Mouse (Mus musculus) forebrain, embryonic 12.5 days (tissue): ENCODE results near the gene Gpr62. TPM values are rescaled to one million over a fixed set of nuclear protein-coding genes. Genes with fewer than 3 reads are reported as not detected.

ENCODE experiments used
- ATAC-seq: fragments of 200-750 bp; cut with Nextera tagmentation; 2 replicates; pipeline ENCODE4 v1.8.0; 2017; ENCODE audit warnings: moderate TSS enrichment; ENCODE audit not compliant: low FRiP score
- H3K27ac ChIP-seq: fragments of 300-500 bp; sonication (generic); 2 replicates; pipeline ENCODE4 v1.5.1; 2016; ENCODE audit warnings: mild to moderate bottlenecking
- H3K27me3 ChIP-seq: fragments of 300-500 bp; sonication (generic); 2 replicates; pipeline ENCODE4 v1.6.1; 2016; ENCODE audit warnings: mild to moderate bottlenecking
- H3K36me3 ChIP-seq: fragments of 300-500 bp; sonication (generic); replicated peaks from 2 replicates; pipeline ENCODE4 v1.6.1; 2016; ENCODE audit warnings: mild to moderate bottlenecking
- H3K4me1 ChIP-seq: fragments of 300-500 bp; sonication (generic); 2 replicates; pipeline ENCODE4 v1.6.1; 2016
- H3K4me2 ChIP-seq: fragments of 300-500 bp; sonication (generic); 2 replicates; pipeline ENCODE4 v1.6.1; 2016; ENCODE audit warnings: mild to moderate bottlenecking, moderate library complexity
- H3K4me3 ChIP-seq: fragments of 300-500 bp; sonication (generic); replicated peaks from 2 replicates; pipeline ENCODE4 v1.5.1; 2016; ENCODE audit warnings: mild to moderate bottlenecking
- H3K9ac ChIP-seq: fragments of 300-500 bp; sonication (generic); 2 replicates; pipeline ENCODE4 v1.6.1; 2016; ENCODE audit warnings: mild to moderate bottlenecking
- H3K9me3 ChIP-seq: fragments of 300-500 bp; sonication (generic); 2 replicates; pipeline ENCODE4 v1.6.1; 2016
- WGBS: fragments of 180-500 bp; shearing (Covaris S2); methylation state at CpG from one replicate; pipeline ENCODE4 v1.1.7; 2016; 5-methylcytosine and 5-hydroxymethylcytosine counted together
- polyA plus RNA-seq: library from polyadenylated mRNA; unstranded; fragments of >200 nt; fragmentation: Nextera tagmentation; extraction: Ambion mirVana; gene quantifications from 2 replicates; pipeline ENCODE4 v1.2.1, GENCODE M21; 2016

The Gpr62 gene
- polyA plus RNA-seq, 1 experiment from 2014 or later, result 0.55 TPM

DNA sequence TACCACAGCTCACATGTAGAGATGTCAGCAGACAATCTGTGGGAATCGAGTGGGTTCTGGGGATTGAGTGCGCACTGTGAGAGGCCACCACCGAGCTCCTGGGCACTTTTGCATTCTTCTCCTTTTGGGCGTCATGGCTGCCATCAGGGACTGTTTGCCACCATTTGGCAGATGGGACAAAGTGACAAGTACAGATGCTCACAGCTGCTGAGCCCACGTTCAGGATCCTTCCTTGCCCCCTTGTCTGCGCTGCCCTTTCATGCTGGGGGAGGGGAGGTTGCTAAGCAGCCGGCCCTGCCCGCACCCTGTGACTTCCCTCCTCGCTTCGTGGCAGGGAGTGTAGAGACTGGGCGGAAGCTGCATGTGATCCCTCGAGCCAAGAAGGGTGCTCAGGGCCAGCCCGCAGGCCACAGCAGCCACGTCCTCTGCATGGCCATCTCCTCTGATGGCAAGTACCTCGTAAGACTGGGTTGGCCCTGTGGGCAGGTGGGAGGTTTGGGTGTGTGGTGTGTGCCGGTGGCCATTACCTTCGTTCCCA is 16.9 kb upstream of the Gpr62 start:
- H3K4me1 ChIP-seq, result peaks cover 7% of the 10 kb centered on the region
- H3K4me3 ChIP-seq, result no peak overlapping the region
- no peaks in the 10 kb centered on the region for H3K9me3 ChIP-seq
- no peaks in the 10 kb centered on the region for H3K27me3 ChIP-seq
- H3K4me2 ChIP-seq, result no peak overlapping the region
- 91% methylated on average over 17 of the region's 17 CpGs for WGBS
- H3K9ac ChIP-seq, result no peak overlapping the region
- no peak overlapping the region for H3K27ac ChIP-seq
- no peak for ATAC-seq
- peaks cover 61% of the 10 kb centered on the region for H3K36me3 ChIP-seq

DNA sequence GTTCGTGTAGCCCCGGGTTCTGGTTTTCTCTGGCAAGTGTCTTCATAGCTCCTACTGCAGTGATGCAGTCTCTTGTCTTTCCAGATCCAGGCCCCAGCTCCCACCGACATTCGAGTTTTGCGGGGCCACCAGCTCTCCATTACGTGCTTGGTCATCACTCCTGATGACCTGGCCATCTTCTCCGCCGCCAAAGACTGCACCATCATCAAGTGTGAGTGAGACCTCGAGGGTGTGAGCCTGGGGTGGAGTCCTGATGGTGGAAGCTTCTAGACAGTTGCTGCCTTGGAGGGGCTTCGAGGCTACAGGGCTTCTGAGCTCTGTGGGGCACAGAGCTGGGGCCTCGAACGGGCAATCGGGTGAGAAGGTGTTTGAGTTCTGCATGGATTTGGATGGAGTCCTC is 15.9 kb upstream of the Gpr62 start:
- Histone ChIP-seq H3K9me3 (no peaks in the 10 kb centered on the region), H3K4me1 (peaks cover 10% of the 10 kb centered on the region), H3K36me3 (peaks cover 61% of the 10 kb centered on the region), H3K4me3 (no peak overlapping the region), H3K9ac (no peak overlapping the region), H3K27ac (no peak overlapping the region), H3K27me3 (no peaks in the 10 kb centered on the region), H3K4me2 (no peak overlapping the region)
- WGBS, result 94% methylated on average over 13 of the region's 13 CpGs
- ATAC-seq, result no peak

DNA sequence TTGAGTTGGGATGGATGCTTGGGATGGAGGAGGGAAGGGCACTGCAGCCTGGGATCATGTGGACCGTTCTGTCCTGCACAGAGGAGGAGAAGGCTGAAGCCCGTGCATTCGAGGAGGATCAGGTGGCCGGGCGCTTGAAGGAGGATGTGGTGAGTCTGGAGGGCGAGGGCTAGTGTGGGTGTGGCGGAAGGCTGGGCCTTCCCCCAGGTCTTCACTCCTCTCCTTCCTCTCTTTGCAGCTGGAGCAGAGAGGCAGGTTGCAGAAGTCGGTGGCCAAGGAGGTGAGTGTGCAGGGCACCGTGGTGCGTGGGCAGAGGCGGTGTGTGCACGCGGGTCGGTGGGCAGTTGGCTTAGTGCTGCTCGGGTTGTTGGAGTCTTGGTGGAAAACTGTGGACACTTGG is 15.3 kb upstream of the Gpr62 start:
- WGBS, result 94% methylated on average over 15 of the region's 15 CpGs

DNA sequence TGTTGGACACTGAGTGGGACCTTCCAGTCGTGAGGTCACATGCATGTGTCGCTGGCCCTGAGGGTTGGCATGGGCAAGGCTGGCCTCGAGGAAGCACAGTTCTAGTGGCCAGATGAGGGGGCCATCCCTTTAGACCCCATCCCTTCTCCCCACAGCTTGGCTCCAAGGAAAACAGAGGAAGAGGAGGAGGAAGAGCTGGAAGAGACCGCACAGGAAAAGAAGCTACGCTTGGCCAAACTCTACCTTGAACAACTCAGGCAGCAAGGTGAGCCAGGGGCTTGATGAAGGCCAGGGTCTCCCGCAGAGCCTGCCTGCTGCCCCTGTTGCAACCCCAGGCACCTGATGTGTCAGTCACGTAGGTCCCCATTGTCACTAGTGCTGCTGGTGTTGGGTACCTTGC is 14.8 kb upstream of the Gpr62 start:
- no peak for ATAC-seq
- H3K27me3 ChIP-seq, result no peaks in the 10 kb centered on the region
- no peak overlapping the region for H3K4me3 ChIP-seq
- H3K27ac ChIP-seq, result no peak overlapping the region
- no peak overlapping the region for H3K9ac ChIP-seq
- WGBS, result 94% methylated on average over 7 of the region's 7 CpGs
- H3K4me1 ChIP-seq, result peaks cover 17% of the 10 kb centered on the region
- H3K4me2 ChIP-seq, result no peak overlapping the region
- H3K36me3 ChIP-seq, result peaks cover 54% of the 10 kb centered on the region
- H3K9me3 ChIP-seq, result no peaks in the 10 kb centered on the region

More for the DNA sequence above, 15.3 kb upstream of the Gpr62 start:
- Histone ChIP-seq H3K9ac (no peak overlapping the region), H3K4me2 (no peak overlapping the region), H3K9me3 (no peaks in the 10 kb centered on the region), H3K4me1 (peaks cover 16% of the 10 kb centered on the region), H3K27me3 (no peaks in the 10 kb centered on the region), H3K4me3 (no peak overlapping the region), H3K36me3 (peaks cover 59% of the 10 kb centered on the region), H3K27ac (no peak overlapping the region)
- ATAC-seq, result no peak

DNA sequence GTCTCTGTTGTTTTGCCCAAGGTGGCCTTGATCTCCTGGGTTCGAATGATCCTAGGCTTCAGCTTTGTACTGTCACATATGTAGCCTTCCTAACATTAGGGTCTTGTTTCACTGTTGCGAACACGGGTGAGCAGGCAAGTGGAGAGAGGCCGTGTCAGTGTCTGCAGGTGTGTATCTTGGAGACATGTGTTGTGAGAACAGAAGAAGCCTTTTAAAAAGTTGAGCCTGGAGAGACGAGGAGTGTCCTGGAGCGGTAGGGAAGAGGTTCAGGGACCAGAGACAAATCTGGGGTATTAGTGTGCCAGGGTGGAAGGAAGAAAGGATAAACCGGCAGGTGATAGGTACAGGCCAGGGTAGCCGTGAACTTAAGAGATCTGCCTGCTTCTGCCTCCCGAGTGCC is 12.4 kb upstream of the Gpr62 start:
- Histone ChIP-seq H3K27ac (no peak overlapping the region), H3K36me3 (peaks cover 30% of the 10 kb centered on the region), H3K4me1 (peaks cover 32% of the 10 kb centered on the region), H3K27me3 (peaks cover 9% of the 10 kb centered on the region; the same call in 1 of the 2 replicates), H3K4me3 (peak overlapping the region; percentile 73), H3K9ac (peak overlapping the region; percentile 66), H3K4me2 (peak overlapping the region; percentile 98), H3K9me3 (no peaks in the 10 kb centered on the region)
- 84% methylated on average over 9 of the region's 9 CpGs for whole genome bisulfite sequencing
- ATAC-seq, result no peak

DNA sequence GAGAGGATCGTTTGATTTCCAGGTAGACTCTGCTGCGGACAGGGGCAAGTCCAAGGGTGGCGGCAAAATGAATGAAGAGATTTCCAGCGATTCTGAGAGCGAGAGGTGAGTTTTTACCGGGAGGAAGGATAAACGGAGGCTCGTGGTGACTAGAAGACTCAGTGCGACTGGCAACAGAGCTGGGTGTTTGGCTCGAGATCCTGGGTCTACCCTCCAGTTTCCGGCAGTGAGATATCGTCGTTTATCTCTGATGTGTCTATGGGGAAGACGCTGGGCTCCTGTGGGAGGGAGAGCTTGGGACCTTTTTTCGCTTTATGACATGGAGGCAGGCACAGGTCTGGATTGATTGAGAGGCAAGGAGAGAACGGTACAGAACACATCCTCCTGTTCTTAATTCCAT is 11.9 kb upstream of the Gpr62 start:
- peaks cover 26% of the 10 kb centered on the region for H3K36me3 ChIP-seq
- no peak overlapping the region for H3K27ac ChIP-seq
- H3K9ac ChIP-seq, result peak overlapping the region; percentile 66
- peak overlapping the region; percentile 73 for H3K4me3 ChIP-seq
- H3K27me3 ChIP-seq, result peaks cover 9% of the 10 kb centered on the region; the same call in 1 of the 2 replicates
- H3K9me3 ChIP-seq, result no peaks in the 10 kb centered on the region
- H3K4me2 ChIP-seq, result peak overlapping the region; percentile 98
- peaks cover 32% of the 10 kb centered on the region for H3K4me1 ChIP-seq
- WGBS, result 7% methylated on average over 16 of the region's 16 CpGs
- ATAC-seq, result no peak

DNA sequence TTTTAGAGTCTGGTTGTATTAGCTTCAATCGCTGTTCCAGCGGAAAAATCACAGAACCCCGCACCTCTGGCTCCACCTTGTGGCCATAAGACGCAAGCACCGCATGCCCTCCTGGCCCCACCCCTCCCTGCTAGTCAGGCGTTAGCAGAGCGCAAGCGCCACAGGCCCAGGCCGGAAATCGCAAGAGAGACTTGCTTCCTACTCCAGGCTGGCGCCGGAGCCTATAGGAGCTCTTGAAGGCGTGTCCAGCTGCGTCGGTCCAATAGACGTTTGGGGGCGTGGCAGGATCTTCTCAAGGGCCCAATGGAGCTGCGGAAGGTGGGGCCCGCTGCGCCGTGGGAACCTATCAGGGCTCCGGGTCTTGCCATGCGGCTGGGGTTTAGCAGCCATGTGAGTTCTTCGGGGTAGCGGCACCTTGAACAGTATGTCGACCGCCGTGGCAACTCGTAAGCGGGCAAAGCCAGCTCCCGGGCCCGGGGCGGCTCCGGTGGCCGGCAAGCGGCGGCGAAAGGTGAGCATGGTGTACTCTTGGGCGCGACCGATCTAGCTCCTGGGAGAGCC is 11.3 kb upstream of the Gpr62 start, which contains the start of gene Parp3:
TSS of gene Parp3 (minus strand) at position 26 of the 561 bp plus-strand sequence.
- Histone ChIP-seq H3K4me1 (peaks cover 37% of the 10 kb centered on the region), H3K9me3 (no peaks in the 10 kb centered on the region), H3K4me2 (peak within 1 kb of the TSS; percentile 98), H3K27me3 (peaks cover 10% of the 10 kb centered on the region; the same call in 1 of the 2 replicates), H3K9ac (peak within 1 kb of the TSS; percentile 66), H3K4me3 (peak within 1 kb of the TSS; percentile 73), H3K36me3 (peaks cover 21% of the 10 kb centered on the region), H3K27ac (no peak within 1 kb of the TSS)
- ATAC-seq, result peak; percentile 98
- under 1% methylated on average over 41 of the region's 41 CpGs for WGBS

DNA sequence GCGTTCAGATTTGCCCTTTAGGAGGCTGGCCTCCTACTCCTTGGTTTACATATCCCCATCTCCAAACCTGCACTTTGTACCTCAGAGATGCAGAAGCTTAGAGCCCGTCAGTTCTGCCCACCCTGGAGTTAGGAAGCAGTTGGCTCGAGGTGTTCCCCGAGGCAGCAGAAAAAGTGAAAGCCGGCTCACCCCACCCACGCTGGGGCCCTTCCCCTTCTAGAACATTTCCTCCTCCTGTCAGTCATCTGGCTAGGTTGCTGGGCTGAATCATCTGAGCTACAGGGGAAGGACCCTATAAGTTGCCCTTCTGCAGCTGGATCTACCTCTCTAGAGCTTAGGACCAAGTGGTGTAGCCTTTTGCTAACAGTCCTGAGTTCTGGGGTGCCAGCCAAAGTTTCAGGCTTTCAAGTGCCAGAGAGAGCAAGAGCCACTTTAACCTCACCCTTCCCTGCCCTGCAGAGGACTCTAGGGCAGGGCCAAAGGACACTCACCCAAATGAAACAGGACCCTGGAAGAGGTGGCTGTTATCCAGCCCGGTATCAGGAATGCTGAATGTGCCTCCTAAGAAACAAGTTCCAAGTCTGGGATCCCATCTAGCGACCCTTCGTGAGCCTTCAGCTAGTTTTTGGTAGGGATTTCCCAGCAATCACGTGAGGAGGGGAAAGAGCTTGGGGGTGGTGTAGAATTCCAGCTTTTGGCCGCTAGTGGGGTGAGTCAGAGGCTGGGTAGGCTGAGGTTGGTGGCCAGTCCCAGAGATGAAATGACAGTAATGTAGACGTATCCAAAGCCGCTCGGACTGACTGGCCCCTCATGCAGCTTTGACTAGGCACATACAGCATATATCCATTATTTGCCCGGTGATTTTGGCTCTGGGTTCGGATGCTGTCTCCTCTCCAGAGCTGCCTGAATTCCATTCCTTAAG is 10.5 kb upstream of the Gpr62 start:
- H3K4me3 ChIP-seq, result 0 out of 2 replicates have a peak overlapping the region, but pooled peaks have one; percentile 73
- H3K27me3 ChIP-seq, result peaks cover 14% of the 10 kb centered on the region; the same call in 1 of the 2 replicates
- no peak overlapping the region for H3K27ac ChIP-seq
- H3K9ac ChIP-seq, result 0 out of 2 replicates have a peak overlapping the region, but pooled peaks have one; percentile 13
- peak overlapping the region; percentile 31 for H3K4me2 ChIP-seq
- 41% methylated on average over 16 of the region's 16 CpGs for WGBS
- peaks cover 42% of the 10 kb centered on the region for H3K4me1 ChIP-seq
- no peaks in the 10 kb centered on the region for H3K9me3 ChIP-seq
- peak; percentile 61 for ATAC-seq
- H3K36me3 ChIP-seq, result peaks cover 13% of the 10 kb centered on the region

DNA sequence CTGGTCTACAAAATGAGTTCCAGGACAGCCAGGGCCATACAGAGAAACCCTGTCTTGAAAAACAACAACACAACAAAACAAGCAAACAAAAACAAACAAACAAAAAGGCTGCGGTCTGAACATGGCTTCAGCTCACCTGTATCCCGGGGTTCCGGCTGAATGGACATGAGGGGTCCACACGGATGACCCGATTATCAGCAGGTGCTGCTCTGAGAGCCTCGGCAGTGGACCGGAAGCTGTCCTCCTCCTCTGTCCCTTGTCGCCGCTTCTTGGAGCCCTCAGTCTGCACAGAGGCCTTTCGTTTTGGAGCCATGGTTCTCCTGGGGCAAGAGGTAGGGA is 9.9 kb upstream of the Gpr62 start, which contains the start of gene Rrp9:
TSS of gene Rrp9 (plus strand) at position 301 of the 339 bp plus-strand sequence.
- H3K4me3 ChIP-seq, result peak within 1 kb of the TSS; percentile 73; the same call in 1 of the 2 replicates
- WGBS, result 88% methylated on average over 10 of the region's 10 CpGs
- peaks cover 7% of the 10 kb centered on the region for H3K36me3 ChIP-seq
- H3K9me3 ChIP-seq, result no peaks in the 10 kb centered on the region
- peaks cover 14% of the 10 kb centered on the region; the same call in 1 of the 2 replicates for H3K27me3 ChIP-seq
- H3K4me1 ChIP-seq, result peaks cover 42% of the 10 kb centered on the region
- ATAC-seq, result no peak
- H3K9ac ChIP-seq, result peak within 1 kb of the TSS; percentile 45; the same call in 1 of the 2 replicates
- no peak within 1 kb of the TSS for H3K27ac ChIP-seq
- H3K4me2 ChIP-seq, result peak within 1 kb of the TSS; percentile 31

DNA sequence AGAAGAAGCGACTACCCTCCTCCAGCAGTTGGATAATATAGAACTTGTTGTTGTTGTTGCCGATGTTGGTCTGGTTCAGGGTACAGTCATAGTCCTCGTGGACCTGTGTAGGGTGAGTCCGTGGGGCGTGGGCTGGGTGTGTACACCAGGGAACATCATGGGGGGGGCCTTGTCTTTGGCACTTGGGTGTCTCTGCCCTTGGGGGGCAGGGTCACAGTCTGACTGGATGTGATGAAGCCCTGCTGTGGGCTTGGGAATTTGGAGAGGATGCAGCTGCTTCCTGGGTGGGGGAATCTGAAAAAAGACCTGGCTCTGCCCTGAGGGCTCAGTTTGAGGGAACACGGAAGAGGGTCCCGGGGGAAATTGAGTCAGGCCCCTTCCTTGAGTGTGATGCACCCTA is 9.3 kb upstream of the Gpr62 start:
- 70% methylated on average over 7 of the region's 7 CpGs for WGBS
- Histone ChIP-seq H3K36me3 (peaks cover 3% of the 10 kb centered on the region; the same call in 1 of the 2 replicates), H3K9me3 (no peaks in the 10 kb centered on the region), H3K27ac (no peak overlapping the region), H3K4me2 (no peak overlapping the region), H3K4me3 (no peak overlapping the region; the same call in 1 of the 2 replicates), H3K9ac (peak overlapping the region; percentile 45; the same call in 1 of the 2 replicates), H3K4me1 (peaks cover 42% of the 10 kb centered on the region), H3K27me3 (peaks cover 14% of the 10 kb centered on the region; the same call in 1 of the 2 replicates)
- no peak for ATAC-seq

DNA sequence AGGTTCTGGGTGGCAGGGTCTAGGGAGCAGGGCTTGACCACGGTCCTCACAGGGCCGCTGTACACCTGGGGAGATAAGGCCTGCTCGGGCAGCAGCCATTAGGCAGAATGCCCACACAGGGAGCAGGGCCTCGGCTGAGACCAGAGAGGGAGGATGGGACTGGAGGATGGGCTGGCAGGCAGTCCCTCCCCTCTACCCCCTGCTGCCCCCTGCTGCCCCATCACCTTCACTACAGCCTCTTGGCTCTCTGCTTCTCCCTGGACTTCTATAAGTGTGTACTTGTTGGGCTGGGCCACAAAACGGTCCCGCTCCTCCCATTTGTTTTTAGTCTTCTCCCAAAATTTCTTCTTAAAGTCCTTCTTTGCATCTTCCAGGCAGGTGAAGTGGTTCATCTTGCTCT is 8.7 kb upstream of the Gpr62 start:
- no peaks in the 10 kb centered on the region for H3K9me3 ChIP-seq
- H3K36me3 ChIP-seq, result no peaks in the 10 kb centered on the region
- H3K4me3 ChIP-seq, result no peak overlapping the region; the same call in 1 of the 2 replicates
- peaks cover 42% of the 10 kb centered on the region for H3K4me1 ChIP-seq
- H3K27ac ChIP-seq, result no peak overlapping the region
- ATAC-seq, result peak; percentile 15; the same call in 1 of the 2 replicates
- H3K27me3 ChIP-seq, result peaks cover 14% of the 10 kb centered on the region; the same call in 1 of the 2 replicates
- H3K9ac ChIP-seq, result peak overlapping the region; percentile 45; the same call in 1 of the 2 replicates
- peak overlapping the region; percentile 8; the same call in 1 of the 2 replicates for H3K4me2 ChIP-seq
- WGBS, result 1% methylated on average over 6 of the region's 6 CpGs

DNA sequence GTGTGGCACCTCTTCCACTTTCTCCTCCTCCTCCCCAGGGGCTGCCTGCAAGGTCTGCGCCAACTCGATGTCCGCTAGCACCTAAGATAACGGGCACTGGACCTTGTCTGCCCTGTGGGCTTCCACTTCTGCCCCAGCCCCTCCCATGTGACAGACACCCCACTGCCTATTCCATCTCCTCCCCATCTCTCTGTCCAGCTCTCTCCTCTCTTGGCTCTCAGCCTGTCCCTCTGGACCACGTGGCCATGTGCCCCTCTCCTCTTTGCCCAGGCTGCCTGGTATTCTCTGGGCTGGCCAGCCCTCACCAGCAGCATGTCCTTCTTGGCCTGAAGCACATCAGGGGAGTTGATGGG is 8.0 kb upstream of the Gpr62 start:
- H3K27ac ChIP-seq, result no peak overlapping the region
- H3K27me3 ChIP-seq, result peaks cover 14% of the 10 kb centered on the region; the same call in 1 of the 2 replicates
- ATAC-seq, result no peak
- H3K4me1 ChIP-seq, result peaks cover 42% of the 10 kb centered on the region
- H3K9ac ChIP-seq, result no peak overlapping the region
- no peaks in the 10 kb centered on the region for H3K36me3 ChIP-seq
- no peaks in the 10 kb centered on the region for H3K9me3 ChIP-seq
- H3K4me2 ChIP-seq, result no peak overlapping the region
- no peak overlapping the region for H3K4me3 ChIP-seq
- WGBS, result 74% methylated on average over 5 of the region's 5 CpGs
